Mouse (Mus musculus) cerebellum, postnatal 14 days (tissue): ENCODE results near the gene Ghrl.
"Not testable (repeated sequence)": the region's sequence is repeated elsewhere in the genome, so short reads cannot be mapped to it uniquely, and the experiment has no call there.

Experiments used
- DNase-seq, 2 experiments: peaks; one replicate each; pipeline ENCODE4 v3.0.0; 2021; ENCODE audit warnings: mixed read lengths in 2 of 2

Gene Ghrl

GRCm38 (mm10) chr6:113695766-113696355, 23.8 kb downstream of the Ghrl start:
- no peak for DNase-seq

GRCm38 (mm10) chr6:113695203-113695602, 24.5 kb downstream of the Ghrl start:
- no peak for DNase-seq

GRCm38 (mm10) chr6:113693377-113693776, 26.3 kb downstream of the Ghrl start:
- DNase-seq, result no peak

- no peak for DNase-seq
These were observed 27.0 kb downstream of the Ghrl start for GRCm38 (mm10) chr6:113692661-113693133.

GRCm38 (mm10) chr6:113691084-113691462, 28.6 kb downstream of the Ghrl start:
- no peak for DNase-seq

- DNase-seq, result no peak
These were observed 29.1 kb downstream of the Ghrl start for GRCm38 (mm10) chr6:113690400-113691083.

GRCm38 (mm10) chr6:113690008-113690399, 29.7 kb downstream of the Ghrl start:
- no peak for DNase-seq

- peak; percentile 69 to 83 for DNase-seq
These were observed 33.0 kb downstream of the Ghrl start for GRCm38 (mm10) chr6:113686551-113687125.

GRCm38 (mm10) chr6:113683081-113683825, 36.4 kb downstream of the Ghrl start:
- no peak for DNase-seq

- peak; percentile 79 to 90 for DNase-seq
These were observed 38.4 kb downstream of the Ghrl start for GRCm38 (mm10) chr6:113681271-113681670.

- DNase-seq, result no peak
These were observed 39.6 kb downstream of the Ghrl start for GRCm38 (mm10) chr6:113679993-113680566.

- DNase-seq, result peak; percentile 36 to 37
These were observed 41.3 kb downstream of the Ghrl start for GRCm38 (mm10) chr6:113678246-113679012.

- DNase-seq, result no peak
These were observed 42.5 kb downstream of the Ghrl start for GRCm38 (mm10) chr6:113677070-113677734.

- no peak for DNase-seq
These were observed 43.7 kb downstream of the Ghrl start for GRCm38 (mm10) chr6:113675991-113676390.

- DNase-seq, result no peak
These were observed 44.4 kb downstream of the Ghrl start for GRCm38 (mm10) chr6:113675234-113675633.

GRCm38 (mm10) chr6:113672989-113673388, 46.7 kb downstream of the Ghrl start:
- no peak for DNase-seq

GRCm38 (mm10) chr6:113672029-113672428, 47.7 kb downstream of the Ghrl start:
- DNase-seq, result not testable (repeated sequence)

- no peak for DNase-seq
These were observed 49.9 kb downstream of the Ghrl start for GRCm38 (mm10) chr6:113669821-113670220.

- DNase-seq, result no peak
These were observed 51.2 kb downstream of the Ghrl start for GRCm38 (mm10) chr6:113668287-113669154.

GRCm38 (mm10) chr6:113667611-113668122, 52.0 kb downstream of the Ghrl start:
- DNase-seq, result no peak
